Mouse (Mus musculus) C2C12 (cell line): ENCODE data around the gene Atp6v1g1. TPM values are rescaled to one million over a fixed set of nuclear protein-coding genes. Genes with fewer than 3 reads are reported as not detected.

Experiments
- H3K27me3 ChIP-seq: one replicate; pipeline ENCODE4 v1.6.1; 2011; ENCODE audit not compliant: control insufficient read depth, insufficient read depth, insufficient read length
- H3K36me3 ChIP-seq: one replicate; pipeline ENCODE4 v1.6.1; 2011; ENCODE audit not compliant: control insufficient read depth, insufficient read depth
- H3K4me3 ChIP-seq: one replicate; pipeline ENCODE4 v1.5.1; 2011; ENCODE audit warnings: mild to moderate bottlenecking, control low read depth; ENCODE audit not compliant: poor library complexity, insufficient read depth, severe bottlenecking
- H3K79me2 ChIP-seq: one replicate; pipeline ENCODE4 v1.6.1; 2011; ENCODE audit not compliant: control insufficient read depth, insufficient read depth
- H3K79me3 ChIP-seq: one replicate; pipeline ENCODE4 v1.6.1; 2011; ENCODE audit warnings: low read depth, control low read depth
- H3ac ChIP-seq: one replicate; pipeline ENCODE3; 2011; ENCODE audit warnings: low read depth; ENCODE audit not compliant: control insufficient read depth, insufficient read length
- CEBPB ChIP-seq: IDR thresholded peaks from one replicate; pipeline ENCODE4 v1.6.1; 2011; ENCODE audit warnings: low read depth, mild to moderate bottlenecking, control low read depth, moderate library complexity
- CTCF ChIP-seq: IDR thresholded peaks from one replicate; pipeline ENCODE4 v1.5.1; 2011; ENCODE audit not compliant: control insufficient read depth, insufficient read depth, insufficient read length
- FOSL1 ChIP-seq: IDR thresholded peaks from one replicate; pipeline ENCODE4 v1.8.0; 2011; ENCODE audit warnings: mild to moderate bottlenecking, low read length; ENCODE audit not compliant: poor library complexity, insufficient read depth, severe bottlenecking
- MAX ChIP-seq: IDR thresholded peaks from one replicate; pipeline ENCODE4 v1.6.1; 2011; ENCODE audit warnings: mild to moderate bottlenecking, control low read depth
- MYOD1 ChIP-seq: IDR thresholded peaks from one replicate; pipeline ENCODE4 v1.6.1; 2011; ENCODE audit warnings: low read depth; ENCODE audit not compliant: control insufficient read depth, insufficient read length
- MYOG ChIP-seq: IDR thresholded peaks from one replicate; pipeline ENCODE4 v1.6.1; 2011; ENCODE audit not compliant: control insufficient read depth, insufficient read length; ENCODE audit errors: extremely low read depth
- USF1 ChIP-seq: IDR thresholded peaks from one replicate; pipeline ENCODE4 v1.6.1; 2011; ENCODE audit warnings: low read depth, mild to moderate bottlenecking, control low read depth, moderate library complexity
- long read RNA-seq, 2 experiments: library from polyadenylated mRNA; unstranded; transcript quantifications; one replicate each; pipeline ENCODE4 v2.0.0; 2019 to 2020
- polyA plus RNA-seq: library from polyadenylated mRNA; unstranded; fragments of >200 nt; fragmentation: generic; extraction: Trizol; gene quantifications from one replicate; pipeline ENCODE4 v1.2.1, GENCODE M21; 2012; ENCODE audit warnings: missing spikeins

The Atp6v1g1 gene
- polyA plus RNA-seq = 335 TPM
- long read RNA-seq, experiment 1, transcript Atp6v1g1-201 (3 exons, 1,135 nt) = major isoform, 684 of 734 reads
- long read RNA-seq, experiment 1, partial matches to known transcripts = 23 of 734 reads
- long read RNA-seq, experiment 1, other reads (novel, unspliced or antisense) = 27 of 734 reads
- long read RNA-seq, experiment 2, transcript Atp6v1g1-201 (3 exons, 1,135 nt) = major isoform, 146 of 162 reads
- long read RNA-seq, experiment 2, partial matches to known transcripts = 2 of 162 reads
- long read RNA-seq, experiment 2, other reads (novel, unspliced or antisense) = 14 of 162 reads

DNA sequence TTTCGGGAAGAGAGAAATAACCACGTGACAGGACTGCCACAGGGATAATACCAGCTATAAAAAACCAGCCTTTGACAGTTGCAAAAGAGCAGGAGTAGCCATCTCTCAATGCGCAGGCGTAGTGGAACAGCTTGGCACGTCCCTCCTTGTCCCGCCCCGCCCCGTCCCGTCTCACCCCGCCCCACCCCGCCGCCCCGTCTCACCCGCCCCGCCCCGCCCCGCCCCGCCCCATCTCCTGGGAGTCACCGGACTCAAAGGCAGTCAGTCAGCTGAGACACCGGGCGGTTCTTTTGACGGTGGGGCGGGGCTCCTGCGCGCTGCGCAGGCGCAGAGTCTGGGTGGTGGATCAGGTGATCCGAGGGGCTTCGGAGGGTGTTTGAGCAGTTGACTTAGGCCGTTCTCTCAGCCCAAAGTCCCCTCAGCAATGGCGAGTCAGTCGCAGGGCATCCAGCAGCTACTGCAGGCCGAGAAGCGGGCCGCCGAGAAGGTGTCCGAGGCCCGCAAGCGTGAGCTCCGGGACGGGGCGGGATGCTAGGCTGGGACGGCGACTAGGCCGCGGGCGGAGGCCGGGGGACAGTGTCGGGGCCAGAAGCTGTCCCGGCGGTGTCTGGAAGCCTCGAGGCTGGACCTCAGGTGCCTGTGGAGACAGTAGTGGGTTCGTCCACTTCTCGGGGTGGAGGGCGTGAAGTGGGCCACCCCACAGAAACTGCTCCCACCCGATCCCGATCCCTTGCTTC lies at the start of gene Atp6v1g1:
Atp6v1g1 (plus strand) TSS at position 279 of the 737 bp plus-strand sequence.
- peak within 1 kb of the TSS; percentile 83 for H3ac ChIP-seq
- TF ChIP-seq MYOD1 (no peak), CEBPB (peak; percentile 53), USF1 (peak; percentile 91)
- no peaks in the 10 kb centered on the region for H3K27me3 ChIP-seq
- H3K79me2 ChIP-seq = peaks cover 51% of the 10 kb centered on the region
- peak within 1 kb of the TSS; percentile 74 for H3K4me3 ChIP-seq
- H3K79me3 ChIP-seq = peaks cover 34% of the 10 kb centered on the region
- peaks cover 20% of the 10 kb centered on the region for H3K36me3 ChIP-seq

DNA sequence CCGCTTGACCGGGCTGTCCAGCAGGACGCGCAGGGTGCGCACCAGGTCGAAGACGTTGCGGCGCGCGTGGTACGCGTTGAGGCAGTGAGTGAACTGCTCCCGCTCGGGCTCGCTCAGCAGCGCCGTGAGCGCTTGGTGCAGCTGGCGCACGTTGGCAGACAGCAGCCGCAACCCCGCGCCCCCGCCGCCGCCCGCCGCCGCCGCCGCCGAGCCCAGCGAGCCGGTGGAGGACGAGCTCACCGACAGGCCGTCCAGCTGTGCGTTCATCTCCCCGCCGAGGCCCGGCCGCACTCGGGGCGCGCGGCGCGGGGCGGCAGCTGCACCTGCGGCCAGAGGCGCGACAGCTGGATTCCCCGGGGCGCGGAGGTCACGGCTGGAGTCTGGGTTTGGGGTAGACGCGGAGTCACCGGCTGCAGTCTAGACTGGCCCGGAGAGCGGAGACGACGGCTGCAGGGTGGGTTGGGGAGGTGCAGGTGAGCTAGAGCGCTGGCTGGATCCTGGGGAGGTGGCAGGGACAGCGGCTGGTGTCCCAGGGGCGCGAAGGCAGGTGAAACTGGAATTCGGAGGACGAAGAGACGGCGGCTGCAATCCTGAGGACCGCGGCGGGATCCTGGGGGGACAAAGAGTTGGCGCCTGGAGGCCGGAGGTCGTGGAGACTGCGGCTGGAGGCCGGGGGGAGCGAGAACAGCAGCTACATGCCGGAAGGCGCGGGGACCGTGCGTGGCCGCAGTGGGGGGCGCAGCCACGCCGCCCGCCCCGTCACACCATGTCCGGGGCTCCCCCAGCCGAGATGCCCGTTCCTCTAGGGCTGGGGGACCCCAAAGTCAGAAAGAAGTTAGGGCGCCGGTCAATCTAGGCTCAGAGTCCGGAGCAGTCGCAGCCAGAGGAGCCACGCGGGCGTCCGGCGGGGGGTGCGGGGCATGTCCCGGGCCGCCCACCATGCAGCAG lies 49.3 kb upstream of the Atp6v1g1 start:
- Histone ChIP-seq H3K79me2 (peaks cover 23% of the 10 kb centered on the region), H3ac (peak overlapping the region; percentile 47), H3K4me3 (peak overlapping the region; percentile 44), H3K36me3 (no peaks in the 10 kb centered on the region), H3K79me3 (peaks cover 8% of the 10 kb centered on the region), H3K27me3 (no peaks in the 10 kb centered on the region)
- TF ChIP-seq MYOG = no peak
- no peak for TF ChIP-seq CEBPB
- TF ChIP-seq FOSL1 = no peak
- TF ChIP-seq MAX = no peak
- no peak for TF ChIP-seq CTCF
- peak; percentile 8 for TF ChIP-seq MYOD1
- TF ChIP-seq USF1 = no peak

DNA sequence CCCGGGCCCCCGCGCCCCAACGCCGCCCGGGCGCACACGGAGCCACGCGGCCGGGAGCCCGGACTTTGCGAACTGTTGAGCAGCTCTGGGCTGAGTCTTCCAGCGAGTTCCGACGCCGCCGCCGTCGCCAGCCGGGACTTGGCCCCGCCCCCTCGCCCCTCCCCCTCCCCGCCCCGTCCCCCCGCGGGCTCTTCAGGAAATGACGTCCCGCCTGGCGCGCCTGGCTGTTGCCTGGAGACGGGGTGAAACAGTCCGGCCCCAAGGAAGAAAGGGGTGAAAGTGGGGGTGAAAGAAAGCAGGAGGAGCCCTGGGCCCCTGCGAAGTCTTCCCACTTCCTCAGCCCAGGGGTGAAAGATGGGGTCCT lies 48.7 kb upstream of the Atp6v1g1 start, which contains the start of gene Whrn:
Whrn (minus strand) TSS at position 77 of the 364 bp plus-strand sequence.
- Histone ChIP-seq H3K79me2 (peaks cover 23% of the 10 kb centered on the region), H3K27me3 (no peaks in the 10 kb centered on the region), H3K79me3 (peaks cover 6% of the 10 kb centered on the region), H3K4me3 (peak within 1 kb of the TSS; percentile 44), H3ac (peak within 1 kb of the TSS; percentile 57), H3K36me3 (no peaks in the 10 kb centered on the region)
- TF ChIP-seq CTCF (no peak), MYOG (no peak), MAX (no peak), FOSL1 (no peak), MYOD1 (no peak), USF1 (no peak), CEBPB (no peak)

DNA sequence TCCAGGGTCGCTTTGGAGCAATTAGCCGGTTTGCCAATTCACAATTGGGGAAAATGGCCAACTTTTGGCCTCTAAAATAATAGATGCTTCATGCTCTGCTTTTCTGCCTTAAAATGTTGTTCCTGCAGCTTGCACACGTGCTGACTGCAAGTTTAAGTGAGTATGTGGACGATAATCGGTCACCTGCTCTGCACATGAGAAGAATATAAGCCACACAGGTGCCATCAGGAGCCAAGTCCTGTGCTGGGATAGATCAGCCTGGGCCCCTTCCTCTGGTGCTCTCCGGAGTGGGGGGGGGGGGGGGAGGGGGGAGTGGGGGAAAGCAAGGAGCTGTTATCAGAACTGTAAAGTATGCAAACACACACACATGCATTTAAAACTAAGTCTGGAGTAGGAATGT lies 48.3 kb upstream of the Atp6v1g1 start:
- no peaks in the 10 kb centered on the region for H3K36me3 ChIP-seq
- no peaks in the 10 kb centered on the region for H3K27me3 ChIP-seq
- peaks cover 3% of the 10 kb centered on the region for H3K79me3 ChIP-seq
- no peak for TF ChIP-seq MYOD1
- no peak for TF ChIP-seq MYOG
- TF ChIP-seq FOSL1 = no peak
- peaks cover 21% of the 10 kb centered on the region for H3K79me2 ChIP-seq
- peak overlapping the region; percentile 44 for H3K4me3 ChIP-seq
- H3ac ChIP-seq = peak overlapping the region; percentile 57

DNA sequence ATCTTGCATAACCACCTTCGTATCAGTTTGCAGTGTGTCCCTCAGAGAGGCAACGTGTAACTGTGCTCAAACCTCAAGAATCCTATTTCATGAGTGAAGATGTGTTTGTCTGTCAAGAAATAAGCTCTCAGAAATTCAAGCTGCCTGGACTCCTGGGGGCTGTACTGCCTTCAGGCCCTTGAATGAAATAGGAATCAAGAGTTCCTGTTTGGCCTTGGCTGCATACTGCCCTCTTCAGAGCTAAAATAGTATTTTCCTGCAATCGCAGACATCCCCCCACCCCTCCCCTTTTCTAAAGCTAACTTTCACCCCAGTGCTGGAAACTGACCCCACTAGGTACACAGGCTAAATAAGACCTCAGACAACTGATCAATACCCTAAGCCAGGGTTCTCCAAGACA lies 46.2 kb upstream of the Atp6v1g1 start:
- H3K79me3 ChIP-seq = peaks cover 3% of the 10 kb centered on the region
- no peak overlapping the region for H3K4me3 ChIP-seq
- no peak overlapping the region for H3ac ChIP-seq
- TF ChIP-seq CTCF = no peak
- TF ChIP-seq FOSL1 = no peak
- TF ChIP-seq CEBPB = no peak
- no peak for TF ChIP-seq MYOG
- no peak for TF ChIP-seq MYOD1
- no peak for TF ChIP-seq USF1
- no peak for TF ChIP-seq MAX
- peaks cover 7% of the 10 kb centered on the region for H3K79me2 ChIP-seq
- H3K36me3 ChIP-seq = no peaks in the 10 kb centered on the region
- H3K27me3 ChIP-seq = no peaks in the 10 kb centered on the region
